Mouse (Mus musculus): ENCODE data around the gene Lhx6.
"Not testable (repeated sequence)": the region's sequence is repeated elsewhere in the genome, so short reads cannot be mapped to it uniquely, and the experiment has no call there.

Lhx6 gene

GRCm38 (mm10) chr2:36104956-36105741 is at the start of gene Lhx6:
Lhx6 (minus strand) TSS chr2:36105408.
- peak; percentile 74 for DNase-seq (ENCODE audit: low read depth)

- not testable (repeated sequence) for DNase-seq (ENCODE audit: low read depth)
These were observed 47.2 kb upstream of the Lhx6 start for GRCm38 (mm10) chr2:36152401-36152800.

- DNase-seq (ENCODE audit: low read depth) = no peak
These were observed 43.7 kb upstream of the Lhx6 start for GRCm38 (mm10) chr2:36148876-36149365.

- DNase-seq (ENCODE audit: low read depth) = peak; percentile 10
These were observed 33.9 kb upstream of the Lhx6 start for GRCm38 (mm10) chr2:36139096-36139495.

- peak; percentile 92 for DNase-seq (ENCODE audit: low read depth)
These were observed 31.2 kb upstream of the Lhx6 start, which contains the start of the genes Mrrf and Rbm18 for GRCm38 (mm10) chr2:36136300-36136941. Mrrf (plus strand) TSS chr2:36136389. Rbm18 (minus strand) TSS chr2:36136773.

GRCm38 (mm10) chr2:36135887-36136286 is 30.7 kb upstream of the Lhx6 start:
- DNase-seq (ENCODE audit: low read depth) = no peak

- DNase-seq (ENCODE audit: low read depth) = no peak
These were observed 23.8 kb upstream of the Lhx6 start for GRCm38 (mm10) chr2:36129051-36129450.

GRCm38 (mm10) chr2:36127973-36128372 is 22.8 kb upstream of the Lhx6 start:
- DNase-seq (ENCODE audit: low read depth) = no peak

- peak; percentile 32 for DNase-seq (ENCODE audit: low read depth)
These were observed 21.7 kb upstream of the Lhx6 start for GRCm38 (mm10) chr2:36126795-36127429.

GRCm38 (mm10) chr2:36112632-36113031 is 7.4 kb upstream of the Lhx6 start:
- peak; percentile 21 for DNase-seq (ENCODE audit: low read depth)

- no peak for DNase-seq (ENCODE audit: low read depth)
These were observed 3.4 kb upstream of the Lhx6 start for GRCm38 (mm10) chr2:36108615-36109014.

GRCm38 (mm10) chr2:36104436-36104955 is 712 bp downstream of the Lhx6 start:
- no peak for DNase-seq (ENCODE audit: low read depth)

- no peak for DNase-seq (ENCODE audit: low read depth)
These were observed 1.4 kb downstream of the Lhx6 start for GRCm38 (mm10) chr2:36103555-36104367.

- DNase-seq (ENCODE audit: low read depth) = no peak
These were observed 2.1 kb downstream of the Lhx6 start for GRCm38 (mm10) chr2:36103069-36103554.

- DNase-seq (ENCODE audit: low read depth) = no peak
These were observed 2.7 kb downstream of the Lhx6 start for GRCm38 (mm10) chr2:36102559-36102946.

- no peak for DNase-seq (ENCODE audit: low read depth)
These were observed 3.2 kb downstream of the Lhx6 start for GRCm38 (mm10) chr2:36101866-36102558.

- no peak for DNase-seq (ENCODE audit: low read depth)
These were observed 5.5 kb downstream of the Lhx6 start for GRCm38 (mm10) chr2:36099739-36100138.

GRCm38 (mm10) chr2:36098021-36098420 is 7.2 kb downstream of the Lhx6 start:
- no peak for DNase-seq (ENCODE audit: low read depth)

GRCm38 (mm10) chr2:36097129-36097815 is 7.9 kb downstream of the Lhx6 start:
- no peak for DNase-seq (ENCODE audit: low read depth)

- peak; percentile 30 for DNase-seq (ENCODE audit: low read depth)
These were observed 11.2 kb downstream of the Lhx6 start for GRCm38 (mm10) chr2:36093914-36094475.

Data from 416B (cell line).